Mouse (Mus musculus): Measurements from ENCODE around the gene Tmem92. TPM values are rescaled to one million over a fixed set of nuclear protein-coding genes. Genes with fewer than 3 reads are reported as not detected.
"Not testable (repeated sequence)": the region's sequence is repeated elsewhere in the genome, so short reads cannot be mapped to it uniquely, and the experiment has no call there.

Tmem92 gene
- polyA plus RNA-seq (2015; fragmentation: Nextera tagmentation; extraction: Ambion mirVana), result not detected in 2 replicates

DNA sequence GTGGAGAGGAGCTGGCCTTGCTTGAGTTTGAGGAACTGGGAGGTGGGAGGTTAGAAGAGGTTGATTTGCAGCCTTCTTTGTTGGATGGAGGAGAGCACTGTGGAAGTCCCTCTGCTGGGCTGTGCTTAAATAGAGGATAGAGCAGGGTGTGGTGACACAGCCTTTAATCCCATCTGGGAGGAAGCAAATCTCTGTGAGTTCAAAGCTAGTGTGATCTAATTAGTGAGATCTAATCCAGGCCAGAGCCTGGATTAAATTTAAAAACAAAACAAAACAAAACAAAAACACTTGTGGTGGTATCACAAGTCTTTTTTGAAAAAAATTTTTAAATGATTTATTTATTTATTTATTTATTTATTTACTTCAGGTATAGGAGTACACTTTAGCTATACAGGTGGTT, at the start of gene Tmem92:
TSS of gene Tmem92 (minus strand) at position 101 of the 400 bp plus-strand sequence.
- H3K9ac ChIP-seq (ENCODE audit: low read depth, low read length), result no peak within 1 kb of the TSS
- no peak within 1 kb of the TSS for H3K4me3 ChIP-seq (ENCODE audit: low read depth, low read length)
- H3K27ac ChIP-seq (ENCODE audit: low read length), result no peak within 1 kb of the TSS
- H3K4me2 ChIP-seq (ENCODE audit: low read length), result no peak within 1 kb of the TSS
- H3K36me3 ChIP-seq (ENCODE audit: control insufficient read depth, insufficient read depth, low read length), result no peaks in the 10 kb centered on the region
- H3K27me3 ChIP-seq (ENCODE audit: control insufficient read depth, insufficient read depth, low read depth, low read length), result no peaks in the 10 kb centered on the region
- H3K4me1 ChIP-seq (ENCODE audit: control insufficient read depth, insufficient read depth, low read length), result no peaks in the 10 kb centered on the region
- no peak for ATAC-seq
- no peaks in the 10 kb centered on the region for H3K9me3 ChIP-seq (replicated peaks; ENCODE audit: control insufficient read depth, low read length, poor library complexity, severe bottlenecking)

- Histone ChIP-seq H3K4me2 (ENCODE audit: low read length) (no peak overlapping the region), H3K4me3 (ENCODE audit: low read depth, low read length) (no peak overlapping the region), H3K27ac (ENCODE audit: low read length) (no peak overlapping the region), H3K9ac (ENCODE audit: low read depth, low read length) (no peak overlapping the region), H3K36me3 (ENCODE audit: control insufficient read depth, insufficient read depth, low read length) (no peaks in the 10 kb centered on the region), H3K4me1 (ENCODE audit: control insufficient read depth, insufficient read depth, low read length) (no peaks in the 10 kb centered on the region), H3K27me3 (ENCODE audit: control insufficient read depth, insufficient read depth, low read depth, low read length) (no peaks in the 10 kb centered on the region), H3K9me3 (replicated peaks; ENCODE audit: control insufficient read depth, low read length, poor library complexity, severe bottlenecking) (no peaks in the 10 kb centered on the region)
- ATAC-seq, result no peak
- WGBS, result 81% methylated on average over 3 of the region's 3 CpGs
These were observed 46.5 kb upstream of the Tmem92 start for GRCm38 (mm10) chr11:94828966-94829365.

- not testable (repeated sequence) for ATAC-seq; H3K4me2 ChIP-seq (ENCODE audit: low read length); H3K9me3 ChIP-seq (replicated peaks; ENCODE audit: control insufficient read depth, low read length, poor library complexity, severe bottlenecking); H3K9ac ChIP-seq (ENCODE audit: low read depth, low read length); H3K4me3 ChIP-seq (ENCODE audit: low read depth, low read length); H3K27ac ChIP-seq (ENCODE audit: low read length); H3K36me3 ChIP-seq (ENCODE audit: control insufficient read depth, insufficient read depth, low read length); H3K4me1 ChIP-seq (ENCODE audit: control insufficient read depth, insufficient read depth, low read length); H3K27me3 ChIP-seq (ENCODE audit: control insufficient read depth, insufficient read depth, low read depth, low read length)
These were observed 36.9 kb upstream of the Tmem92 start for GRCm38 (mm10) chr11:94819427-94819826.

DNA sequence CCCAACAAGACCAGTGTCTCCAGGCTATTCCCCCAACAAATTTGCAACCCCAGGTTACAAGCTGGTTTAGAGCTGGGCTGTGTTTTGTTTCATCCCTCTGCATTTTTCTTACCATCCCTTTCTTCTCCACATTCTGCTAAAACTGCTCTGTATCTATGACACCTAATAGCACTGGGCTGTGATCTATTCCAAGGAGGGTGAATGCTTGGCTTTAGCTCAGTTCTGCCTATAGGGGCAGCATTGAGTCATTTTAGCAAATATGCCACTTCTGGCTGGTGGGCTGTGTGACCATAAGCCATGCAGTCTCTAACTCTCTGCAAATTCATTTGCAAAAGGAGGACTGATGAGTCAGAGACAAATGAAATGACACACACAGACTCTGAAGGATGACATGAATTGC, 36.4 kb upstream of the Tmem92 start:
- not testable (repeated sequence) for H3K9me3 ChIP-seq (replicated peaks; ENCODE audit: control insufficient read depth, low read length, poor library complexity, severe bottlenecking); H3K27me3 ChIP-seq (ENCODE audit: control insufficient read depth, insufficient read depth, low read depth, low read length); ATAC-seq; H3K4me2 ChIP-seq (ENCODE audit: low read length); H3K9ac ChIP-seq (ENCODE audit: low read depth, low read length); H3K36me3 ChIP-seq (ENCODE audit: control insufficient read depth, insufficient read depth, low read length); H3K27ac ChIP-seq (ENCODE audit: low read length); H3K4me3 ChIP-seq (ENCODE audit: low read depth, low read length); H3K4me1 ChIP-seq (ENCODE audit: control insufficient read depth, insufficient read depth, low read length)

DNA sequence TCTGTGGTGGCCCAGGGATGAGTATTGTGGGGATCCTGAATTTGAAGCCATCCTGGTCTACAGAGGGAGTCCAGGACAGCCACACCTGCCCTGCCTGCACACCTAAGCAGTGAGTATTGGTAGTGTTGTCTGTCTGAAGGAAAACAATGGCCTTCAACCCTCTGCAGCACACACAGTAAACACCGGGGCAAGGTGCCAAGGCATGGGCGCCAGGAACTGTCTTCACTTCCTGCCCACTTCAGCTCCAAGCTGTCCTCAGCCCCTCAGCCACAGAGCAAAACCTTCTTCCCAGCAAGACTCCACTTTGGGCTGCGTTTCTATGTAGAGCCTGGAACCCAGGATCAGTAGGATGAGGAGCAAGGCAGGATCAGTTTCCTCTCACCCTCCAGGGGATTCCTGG, 29.0 kb upstream of the Tmem92 start:
- not testable (repeated sequence) for H3K4me2 ChIP-seq (ENCODE audit: low read length); ATAC-seq; H3K9me3 ChIP-seq (replicated peaks; ENCODE audit: control insufficient read depth, low read length, poor library complexity, severe bottlenecking); H3K27ac ChIP-seq (ENCODE audit: low read length); H3K27me3 ChIP-seq (ENCODE audit: control insufficient read depth, insufficient read depth, low read depth, low read length); H3K9ac ChIP-seq (ENCODE audit: low read depth, low read length); H3K4me3 ChIP-seq (ENCODE audit: low read depth, low read length); H3K4me1 ChIP-seq (ENCODE audit: control insufficient read depth, insufficient read depth, low read length); H3K36me3 ChIP-seq (ENCODE audit: control insufficient read depth, insufficient read depth, low read length)
- WGBS, result 73% methylated on average over 2 of the region's 3 CpGs

GRCm38 (mm10) chr11:94791700-94792099, 9.2 kb upstream of the Tmem92 start:
- no peaks in the 10 kb centered on the region for H3K4me1 ChIP-seq (ENCODE audit: control insufficient read depth, insufficient read depth, low read length)
- H3K27me3 ChIP-seq (ENCODE audit: control insufficient read depth, insufficient read depth, low read depth, low read length), result no peaks in the 10 kb centered on the region
- no peak for ATAC-seq
- no peak overlapping the region for H3K4me3 ChIP-seq (ENCODE audit: low read depth, low read length)
- no peaks in the 10 kb centered on the region for H3K36me3 ChIP-seq (ENCODE audit: control insufficient read depth, insufficient read depth, low read length)
- no peak overlapping the region for H3K4me2 ChIP-seq (ENCODE audit: low read length)
- H3K9me3 ChIP-seq (replicated peaks; ENCODE audit: control insufficient read depth, low read length, poor library complexity, severe bottlenecking), result no peaks in the 10 kb centered on the region
- no peak overlapping the region for H3K9ac ChIP-seq (ENCODE audit: low read depth, low read length)
- H3K27ac ChIP-seq (ENCODE audit: low read length), result no peak overlapping the region

GRCm38 (mm10) chr11:94785247-94785646, 2.7 kb upstream of the Tmem92 start:
- no peak overlapping the region for H3K4me3 ChIP-seq (ENCODE audit: low read depth, low read length)
- WGBS, result 11% methylated on average over 2 of the region's 2 CpGs
- H3K4me2 ChIP-seq (ENCODE audit: low read length), result no peak overlapping the region
- H3K9ac ChIP-seq (ENCODE audit: low read depth, low read length), result no peak overlapping the region
- no peak overlapping the region for H3K27ac ChIP-seq (ENCODE audit: low read length)
- no peaks in the 10 kb centered on the region for H3K27me3 ChIP-seq (ENCODE audit: control insufficient read depth, insufficient read depth, low read depth, low read length)
- ATAC-seq, result no peak
- H3K4me1 ChIP-seq (ENCODE audit: control insufficient read depth, insufficient read depth, low read length), result no peaks in the 10 kb centered on the region
- H3K36me3 ChIP-seq (ENCODE audit: control insufficient read depth, insufficient read depth, low read length), result no peaks in the 10 kb centered on the region
- H3K9me3 ChIP-seq (replicated peaks; ENCODE audit: control insufficient read depth, low read length, poor library complexity, severe bottlenecking), result no peaks in the 10 kb centered on the region

DNA sequence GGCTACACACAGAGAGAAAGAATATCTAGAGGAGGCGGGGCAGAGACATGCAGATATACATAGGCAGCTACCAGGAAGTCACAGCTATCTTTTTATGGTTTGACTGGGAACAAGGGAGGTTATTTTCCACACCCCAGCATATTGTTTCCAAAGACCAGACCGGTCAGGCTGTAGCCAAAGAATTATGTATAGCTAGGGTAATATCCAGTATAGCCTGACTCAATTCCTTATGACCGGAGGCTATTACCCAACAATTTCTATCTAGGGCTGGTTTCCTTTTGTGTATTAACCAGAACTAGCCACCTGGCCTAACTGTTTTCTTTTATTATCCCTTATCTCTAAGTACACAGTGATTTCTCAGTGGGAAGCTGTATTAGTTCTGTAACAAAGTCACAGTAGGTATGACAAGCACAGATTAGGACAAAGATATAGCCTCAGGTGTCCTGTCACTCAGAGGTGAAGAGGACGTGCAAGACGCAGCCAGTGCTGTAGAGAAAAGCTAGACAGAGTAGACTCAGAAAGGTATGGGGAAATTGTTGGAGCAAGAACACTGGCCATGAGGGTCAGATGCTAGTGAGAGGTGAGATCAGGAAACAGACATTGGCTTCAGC, 7.5 kb downstream of the Tmem92 start:
- no peak overlapping the region for H3K9ac ChIP-seq (ENCODE audit: low read depth, low read length)
- H3K4me2 ChIP-seq (ENCODE audit: low read length), result no peak overlapping the region
- no peak overlapping the region for H3K27ac ChIP-seq (ENCODE audit: low read length)
- ATAC-seq, result no peak
- H3K4me3 ChIP-seq (ENCODE audit: low read depth, low read length), result no peak overlapping the region
- no peaks in the 10 kb centered on the region for H3K27me3 ChIP-seq (ENCODE audit: control insufficient read depth, insufficient read depth, low read depth, low read length)
- no peaks in the 10 kb centered on the region for H3K4me1 ChIP-seq (ENCODE audit: control insufficient read depth, insufficient read depth, low read length)
- 87% methylated on average over 5 of the region's 5 CpGs for WGBS
- no peaks in the 10 kb centered on the region for H3K9me3 ChIP-seq (replicated peaks; ENCODE audit: control insufficient read depth, low read length, poor library complexity, severe bottlenecking)
- H3K36me3 ChIP-seq (ENCODE audit: control insufficient read depth, insufficient read depth, low read length), result no peaks in the 10 kb centered on the region

DNA sequence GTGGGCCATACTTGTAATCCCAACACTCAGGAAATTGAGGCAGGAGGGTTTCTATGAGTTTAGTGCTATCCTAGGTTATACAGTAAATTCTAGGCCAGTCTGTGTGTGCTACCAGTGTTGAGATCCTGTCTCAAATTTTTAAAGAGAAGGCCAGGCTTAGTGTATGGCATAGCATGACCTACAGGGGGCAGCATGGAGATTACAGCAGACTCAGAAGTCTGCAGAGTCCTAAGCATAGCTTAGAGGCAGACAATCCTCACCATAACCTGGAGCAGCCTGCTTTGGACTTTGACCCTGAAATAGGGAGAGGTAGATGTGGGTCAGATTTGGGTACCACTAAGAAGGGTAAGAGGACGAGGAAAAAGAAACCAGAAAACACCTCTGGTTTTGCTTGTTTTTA, 8.7 kb downstream of the Tmem92 start:
- no peaks in the 10 kb centered on the region for H3K4me1 ChIP-seq (ENCODE audit: control insufficient read depth, insufficient read depth, low read length)
- WGBS, result 86% methylated on average over 1 of the region's 1 CpGs
- H3K27me3 ChIP-seq (ENCODE audit: control insufficient read depth, insufficient read depth, low read depth, low read length), result no peaks in the 10 kb centered on the region
- H3K36me3 ChIP-seq (ENCODE audit: control insufficient read depth, insufficient read depth, low read length), result no peaks in the 10 kb centered on the region
- no peak for ATAC-seq
- H3K4me3 ChIP-seq (ENCODE audit: low read depth, low read length), result no peak overlapping the region
- no peaks in the 10 kb centered on the region for H3K9me3 ChIP-seq (replicated peaks; ENCODE audit: control insufficient read depth, low read length, poor library complexity, severe bottlenecking)
- H3K27ac ChIP-seq (ENCODE audit: low read length), result no peak overlapping the region
- H3K4me2 ChIP-seq (ENCODE audit: low read length), result no peak overlapping the region
- H3K9ac ChIP-seq (ENCODE audit: low read depth, low read length), result no peak overlapping the region

Data from midbrain, embryonic 16.5 days (tissue).